Mouse (Mus musculus): Measurements from ENCODE around the gene Sdk2. TPM values are rescaled to one million over a fixed set of nuclear protein-coding genes. Genes with fewer than 3 reads are reported as not detected.

Gene Sdk2
- polyA plus RNA-seq, 1 experiment from 2014 or later, result 5.3 TPM

DNA sequence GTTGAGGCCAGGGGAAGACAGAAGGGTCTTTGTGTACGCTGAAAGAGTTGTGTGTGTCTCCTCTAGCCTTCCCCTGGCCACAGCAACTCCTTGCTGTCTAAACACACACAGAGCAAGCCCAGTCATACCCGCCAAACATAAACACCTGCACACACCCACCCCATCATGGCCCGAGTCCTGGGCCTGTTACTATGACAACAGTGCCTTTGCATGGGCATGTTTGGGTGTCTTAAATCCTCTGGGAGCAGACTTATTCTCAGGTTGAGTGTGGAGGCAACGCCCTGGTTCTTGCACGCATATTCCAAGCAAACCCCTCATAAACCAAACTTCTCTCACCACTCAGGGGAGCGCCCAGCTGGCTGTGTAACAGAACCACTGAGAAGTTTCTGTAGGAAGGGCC lies 173.9 kb downstream of the Sdk2 start:
- Histone ChIP-seq H3K4me3 (replicated peaks; ENCODE audit: low read depth, low read length) (no peak overlapping the region), H3K9ac (replicated peaks; ENCODE audit: low read length) (no peak overlapping the region), H3K4me2 (ENCODE audit: low read length) (no peak overlapping the region), H3K36me3 (ENCODE audit: control insufficient read depth, insufficient read depth, low read length) (no peaks in the 10 kb centered on the region), H3K4me1 (ENCODE audit: control insufficient read depth, insufficient read depth, low read length) (no peaks in the 10 kb centered on the region; the same call in 1 of the 2 replicates), H3K9me3 (ENCODE audit: control insufficient read depth, low read length) (no peaks in the 10 kb centered on the region), H3K27me3 (ENCODE audit: control insufficient read depth, insufficient read depth, low read length) (no peaks in the 10 kb centered on the region), H3K27ac (replicated peaks; ENCODE audit: low read depth, low read length) (no peak overlapping the region)
- ATAC-seq (ENCODE audit: low FRiP score, low TSS enrichment) (no peak), DNase-seq (no peak)
- WGBS, result 64% methylated on average over 6 of the region's 6 CpGs

DNA sequence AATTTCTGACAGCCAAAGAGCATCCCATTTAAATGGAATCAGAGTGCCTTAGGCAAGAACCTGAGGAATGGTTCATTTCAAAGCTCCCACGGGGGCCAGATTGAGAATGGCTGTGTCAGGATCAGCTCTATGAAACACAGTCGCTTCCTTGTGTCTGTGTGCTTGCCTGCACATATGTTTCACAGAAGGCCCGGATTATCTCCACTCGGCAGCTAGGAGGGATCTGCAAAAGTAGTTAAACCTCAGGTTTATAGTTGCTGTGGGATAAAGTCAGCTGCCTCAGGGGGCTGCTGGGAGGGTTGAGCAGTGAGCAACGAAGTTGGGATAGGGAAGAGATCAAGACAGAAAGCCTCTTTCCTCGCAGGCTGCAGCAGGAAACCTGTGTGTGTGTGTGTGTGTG lies 174.8 kb downstream of the Sdk2 start:
- Histone ChIP-seq H3K4me1 (ENCODE audit: control insufficient read depth, insufficient read depth, low read length) (no peaks in the 10 kb centered on the region; the same call in 1 of the 2 replicates), H3K4me2 (ENCODE audit: low read length) (no peak overlapping the region), H3K4me3 (replicated peaks; ENCODE audit: low read depth, low read length) (no peak overlapping the region), H3K9ac (replicated peaks; ENCODE audit: low read length) (no peak overlapping the region), H3K27me3 (ENCODE audit: control insufficient read depth, insufficient read depth, low read length) (no peaks in the 10 kb centered on the region), H3K27ac (replicated peaks; ENCODE audit: low read depth, low read length) (no peak overlapping the region), H3K9me3 (ENCODE audit: control insufficient read depth, low read length) (no peaks in the 10 kb centered on the region), H3K36me3 (ENCODE audit: control insufficient read depth, insufficient read depth, low read length) (no peaks in the 10 kb centered on the region)
- DNase-seq (peak; percentile 75), ATAC-seq (ENCODE audit: low FRiP score, low TSS enrichment) (no peak)
- 34% methylated on average over 6 of the region's 6 CpGs for WGBS

DNA sequence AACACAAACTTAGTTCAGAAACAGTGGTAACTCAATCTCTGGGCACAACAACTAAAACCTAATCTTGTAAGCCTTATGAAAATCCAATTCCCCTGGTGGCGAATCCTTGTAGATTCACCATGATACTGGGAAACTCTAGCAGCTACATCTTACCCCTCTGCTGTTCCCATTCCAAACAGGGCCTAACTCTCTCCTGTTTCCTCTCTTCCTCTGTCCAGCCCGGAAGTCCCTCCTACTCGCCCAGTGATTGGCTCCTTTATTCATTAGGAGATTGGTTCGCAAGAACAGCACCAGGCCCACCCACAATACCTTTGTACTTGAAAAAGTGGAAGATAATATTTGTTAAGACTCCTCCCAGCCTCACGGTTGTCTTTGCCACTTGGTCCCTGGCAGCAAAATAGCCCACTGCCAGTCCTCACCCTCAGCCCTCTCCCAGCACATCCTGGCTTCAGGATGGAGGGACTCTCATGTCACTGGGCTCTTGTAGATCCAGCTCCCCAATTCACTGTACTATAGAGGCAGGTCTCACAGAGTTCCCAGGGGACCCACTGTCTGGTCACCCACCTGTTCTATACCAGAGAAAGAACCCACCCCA lies 178.6 kb downstream of the Sdk2 start:
- H3K27me3 ChIP-seq (ENCODE audit: control insufficient read depth, insufficient read depth, low read length), result no peaks in the 10 kb centered on the region
- H3K9me3 ChIP-seq (ENCODE audit: control insufficient read depth, low read length), result no peaks in the 10 kb centered on the region
- H3K27ac ChIP-seq (replicated peaks; ENCODE audit: low read depth, low read length), result no peak overlapping the region
- ATAC-seq (ENCODE audit: low FRiP score, low TSS enrichment) (no peak), DNase-seq (no peak)
- WGBS, result 83% methylated on average over 5 of the region's 5 CpGs
- H3K9ac ChIP-seq (replicated peaks; ENCODE audit: low read length), result no peak overlapping the region
- H3K36me3 ChIP-seq (ENCODE audit: control insufficient read depth, insufficient read depth, low read length), result no peaks in the 10 kb centered on the region
- H3K4me3 ChIP-seq (replicated peaks; ENCODE audit: low read depth, low read length), result no peak overlapping the region
- H3K4me1 ChIP-seq (ENCODE audit: control insufficient read depth, insufficient read depth, low read length), result no peaks in the 10 kb centered on the region; the same call in 1 of the 2 replicates
- no peak overlapping the region for H3K4me2 ChIP-seq (ENCODE audit: low read length)

DNA sequence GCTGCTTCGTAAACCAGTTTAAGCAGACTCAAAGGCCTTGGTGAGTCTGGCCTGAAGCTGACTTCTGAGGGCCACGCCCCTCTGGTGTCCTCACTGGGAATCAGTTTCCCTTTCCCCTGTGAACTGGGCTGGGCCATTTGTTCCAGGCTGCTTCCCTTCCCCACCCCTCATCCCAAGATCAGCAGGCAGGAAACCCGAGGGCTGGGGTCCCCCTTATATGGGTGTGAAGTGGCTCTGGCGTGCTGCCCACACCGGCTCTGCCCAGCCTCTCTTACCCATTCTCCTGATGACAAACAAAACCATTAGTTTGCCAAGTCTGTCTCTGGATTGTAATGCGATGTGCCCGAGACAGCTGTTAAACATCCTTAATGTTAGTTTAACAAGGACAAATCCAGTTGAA lies 180.5 kb downstream of the Sdk2 start:
- 84% methylated on average over 7 of the region's 7 CpGs for WGBS
- no peak overlapping the region for H3K9ac ChIP-seq (replicated peaks; ENCODE audit: low read length)

DNA sequence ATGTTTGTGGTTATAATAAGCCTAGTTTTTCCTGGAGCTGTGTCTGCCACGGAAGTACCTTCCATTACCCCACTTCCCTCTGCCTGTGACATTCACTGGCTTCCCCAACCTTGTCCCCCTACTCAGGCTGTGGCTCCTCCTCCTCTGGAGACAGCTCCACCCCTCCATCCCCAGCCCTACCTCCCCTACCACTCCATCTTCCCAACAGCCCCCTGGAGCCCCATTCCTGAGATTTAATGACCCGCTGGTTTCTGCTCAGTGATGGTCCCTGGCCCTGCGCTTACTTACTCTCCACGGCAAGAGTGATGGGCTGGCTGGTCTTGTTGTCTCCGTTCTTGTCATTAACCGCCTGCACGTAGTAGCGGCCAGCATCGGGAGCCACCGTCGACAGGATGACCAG lies 181.9 kb downstream of the Sdk2 start:
- Histone ChIP-seq H3K36me3 (ENCODE audit: control insufficient read depth, insufficient read depth, low read length) (no peaks in the 10 kb centered on the region), H3K9ac (replicated peaks; ENCODE audit: low read length) (no peak overlapping the region), H3K27me3 (ENCODE audit: control insufficient read depth, insufficient read depth, low read length) (no peaks in the 10 kb centered on the region), H3K9me3 (ENCODE audit: control insufficient read depth, low read length) (no peaks in the 10 kb centered on the region), H3K27ac (replicated peaks; ENCODE audit: low read depth, low read length) (no peak overlapping the region), H3K4me3 (replicated peaks; ENCODE audit: low read depth, low read length) (no peak overlapping the region), H3K4me2 (ENCODE audit: low read length) (no peak overlapping the region), H3K4me1 (ENCODE audit: control insufficient read depth, insufficient read depth, low read length) (no peaks in the 10 kb centered on the region)
- ATAC-seq (ENCODE audit: low FRiP score, low TSS enrichment) (no peak), DNase-seq (no peak)
- 83% methylated on average over 11 of the region's 11 CpGs for WGBS

More for the DNA sequence above, 180.5 kb downstream of the Sdk2 start:
- DNase-seq (no peak), ATAC-seq (ENCODE audit: low FRiP score, low TSS enrichment) (no peak)
- Histone ChIP-seq H3K4me1 (ENCODE audit: control insufficient read depth, insufficient read depth, low read length) (no peaks in the 10 kb centered on the region), H3K36me3 (ENCODE audit: control insufficient read depth, insufficient read depth, low read length) (no peaks in the 10 kb centered on the region), H3K27me3 (ENCODE audit: control insufficient read depth, insufficient read depth, low read length) (no peaks in the 10 kb centered on the region), H3K4me3 (replicated peaks; ENCODE audit: low read depth, low read length) (no peak overlapping the region), H3K4me2 (ENCODE audit: low read length) (no peak overlapping the region), H3K27ac (replicated peaks; ENCODE audit: low read depth, low read length) (no peak overlapping the region), H3K9me3 (ENCODE audit: control insufficient read depth, low read length) (no peaks in the 10 kb centered on the region)

DNA sequence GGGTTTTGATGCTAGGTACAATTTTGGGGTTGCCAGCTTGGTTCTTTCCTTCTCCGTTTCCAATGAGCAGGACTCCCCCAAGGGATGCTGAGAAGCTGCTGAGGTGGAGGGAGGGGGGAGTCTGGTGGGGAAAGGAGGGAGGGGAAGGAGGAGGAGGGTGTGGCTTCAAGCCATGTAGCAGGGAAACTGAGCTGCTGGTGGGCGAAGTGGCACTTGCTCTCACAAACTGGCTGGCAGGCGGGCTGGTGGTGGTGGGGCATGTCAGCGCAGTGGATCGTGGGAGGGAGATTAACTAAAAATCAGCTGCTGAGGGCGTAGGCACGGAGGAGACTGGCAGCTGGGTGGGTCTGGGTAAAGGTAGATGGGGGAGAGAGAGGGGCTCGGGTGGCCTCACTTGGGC lies 183.8 kb downstream of the Sdk2 start:
- H3K4me1 ChIP-seq (ENCODE audit: control insufficient read depth, insufficient read depth, low read length), result no peaks in the 10 kb centered on the region
- no peak overlapping the region for H3K4me3 ChIP-seq (replicated peaks; ENCODE audit: low read depth, low read length)
- no peak for DNase-seq
- H3K9me3 ChIP-seq (ENCODE audit: control insufficient read depth, low read length), result no peaks in the 10 kb centered on the region
- WGBS, result 70% methylated on average over 8 of the region's 8 CpGs
- no peak for ATAC-seq (ENCODE audit: low FRiP score, low TSS enrichment)
- no peak overlapping the region for H3K4me2 ChIP-seq (ENCODE audit: low read length)
- no peak overlapping the region for H3K27ac ChIP-seq (replicated peaks; ENCODE audit: low read depth, low read length)
- H3K36me3 ChIP-seq (ENCODE audit: control insufficient read depth, insufficient read depth, low read length), result no peaks in the 10 kb centered on the region
- H3K9ac ChIP-seq (replicated peaks; ENCODE audit: low read length), result no peak overlapping the region
- H3K27me3 ChIP-seq (ENCODE audit: control insufficient read depth, insufficient read depth, low read length), result no peaks in the 10 kb centered on the region

DNA sequence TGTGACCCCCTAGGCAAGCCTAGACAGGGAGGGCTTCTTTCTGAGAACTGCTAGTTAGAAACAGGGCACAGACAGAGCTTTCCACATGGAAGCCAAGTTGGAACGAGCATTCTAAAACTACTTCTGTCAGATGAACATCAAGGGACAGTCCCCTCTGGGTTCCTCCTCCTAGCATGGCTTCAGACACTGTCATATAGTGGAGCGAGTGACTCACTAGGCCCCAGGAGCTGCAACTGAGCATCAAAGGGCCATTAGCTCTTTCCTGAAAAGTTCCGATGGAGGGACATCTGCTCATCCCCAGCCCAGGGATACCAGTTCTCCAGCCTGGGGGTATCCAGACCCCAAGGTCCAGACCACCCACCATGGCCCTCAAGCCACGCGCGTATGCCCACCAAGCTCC lies 185.0 kb downstream of the Sdk2 start:
- H3K9ac ChIP-seq (replicated peaks; ENCODE audit: low read length), result no peak overlapping the region
- H3K27me3 ChIP-seq (ENCODE audit: control insufficient read depth, insufficient read depth, low read length), result no peaks in the 10 kb centered on the region
- ATAC-seq (ENCODE audit: low FRiP score, low TSS enrichment), result no peak
- H3K27ac ChIP-seq (replicated peaks; ENCODE audit: low read depth, low read length), result no peak overlapping the region
- DNase-seq, result no peak
- H3K4me3 ChIP-seq (replicated peaks; ENCODE audit: low read depth, low read length), result no peak overlapping the region
- no peaks in the 10 kb centered on the region for H3K9me3 ChIP-seq (ENCODE audit: control insufficient read depth, low read length)
- H3K36me3 ChIP-seq (ENCODE audit: control insufficient read depth, insufficient read depth, low read length), result no peaks in the 10 kb centered on the region
- 74% methylated on average over 6 of the region's 6 CpGs for WGBS
- no peaks in the 10 kb centered on the region for H3K4me1 ChIP-seq (ENCODE audit: control insufficient read depth, insufficient read depth, low read length)
- no peak overlapping the region for H3K4me2 ChIP-seq (ENCODE audit: low read length)

DNA sequence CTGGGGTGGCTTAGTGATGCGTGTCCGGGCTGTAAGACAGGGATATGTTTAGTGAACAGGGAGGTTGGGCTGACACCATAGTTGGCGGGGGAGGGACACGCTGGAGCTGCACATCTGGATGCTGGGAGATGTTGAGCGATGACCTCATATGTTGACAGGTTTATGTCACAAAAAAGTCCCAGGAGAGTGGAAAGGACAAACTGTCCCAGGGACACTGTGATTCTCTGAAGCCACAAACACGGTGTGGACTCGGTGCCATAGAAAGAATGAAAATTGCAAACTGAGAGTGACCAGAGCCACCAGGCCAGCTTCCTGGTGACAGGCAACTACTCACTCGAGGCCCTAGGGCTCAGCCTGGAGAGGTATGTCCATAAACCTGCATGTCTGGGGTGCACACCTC lies 199.8 kb downstream of the Sdk2 start:
- Histone ChIP-seq H3K4me1 (ENCODE audit: control insufficient read depth, insufficient read depth, low read length) (no peaks in the 10 kb centered on the region), H3K4me2 (ENCODE audit: low read length) (no peak overlapping the region), H3K36me3 (ENCODE audit: control insufficient read depth, insufficient read depth, low read length) (no peaks in the 10 kb centered on the region), H3K9me3 (ENCODE audit: control insufficient read depth, low read length) (no peaks in the 10 kb centered on the region), H3K27me3 (ENCODE audit: control insufficient read depth, insufficient read depth, low read length) (no peaks in the 10 kb centered on the region), H3K9ac (replicated peaks; ENCODE audit: low read length) (no peak overlapping the region), H3K27ac (replicated peaks; ENCODE audit: low read depth, low read length) (no peak overlapping the region), H3K4me3 (replicated peaks; ENCODE audit: low read depth, low read length) (no peak overlapping the region)
- DNase-seq (no peak), ATAC-seq (ENCODE audit: low FRiP score, low TSS enrichment) (no peak)
- 95% methylated on average over 8 of the region's 8 CpGs for WGBS

DNA sequence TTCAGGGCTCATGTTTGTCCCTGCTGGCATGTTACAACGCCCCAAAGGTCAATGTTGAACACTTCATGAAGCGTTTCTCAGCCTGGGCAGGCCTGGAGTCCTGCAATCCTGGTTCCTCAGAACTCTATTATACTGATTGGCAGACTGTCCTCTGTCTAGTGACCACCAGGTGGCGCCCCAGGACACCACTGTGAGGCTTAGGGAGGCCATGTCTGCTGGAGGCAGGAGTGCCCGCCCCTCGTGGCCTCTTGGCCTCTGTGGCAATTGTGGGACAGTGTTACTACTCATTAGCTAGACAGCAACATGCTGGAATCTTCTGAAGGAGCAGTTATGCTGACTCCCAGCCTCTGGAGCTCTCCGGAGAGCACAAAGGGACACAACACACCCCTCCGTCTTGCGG lies 201.2 kb downstream of the Sdk2 start:
- Histone ChIP-seq H3K4me1 (ENCODE audit: control insufficient read depth, insufficient read depth, low read length) (no peaks in the 10 kb centered on the region), H3K9me3 (ENCODE audit: control insufficient read depth, low read length) (no peaks in the 10 kb centered on the region), H3K36me3 (ENCODE audit: control insufficient read depth, insufficient read depth, low read length) (no peaks in the 10 kb centered on the region), H3K27me3 (ENCODE audit: control insufficient read depth, insufficient read depth, low read length) (no peaks in the 10 kb centered on the region), H3K9ac (replicated peaks; ENCODE audit: low read length) (no peak overlapping the region), H3K4me2 (ENCODE audit: low read length) (no peak overlapping the region), H3K4me3 (replicated peaks; ENCODE audit: low read depth, low read length) (no peak overlapping the region), H3K27ac (replicated peaks; ENCODE audit: low read depth, low read length) (no peak overlapping the region)
- DNase-seq, result peak; percentile 94
- peak; percentile 68; the same call in 1 of the 2 replicates for ATAC-seq (ENCODE audit: low FRiP score, low TSS enrichment)
- WGBS, result 33% methylated on average over 8 of the region's 8 CpGs

Measured in midbrain, embryonic 14.5 days (tissue).